Mouse (Mus musculus) heart, adult 2 months (tissue): ENCODE data around the gene Rhof. TPM values are rescaled to one million over a fixed set of nuclear protein-coding genes. Genes with fewer than 3 reads are reported as not detected.

ENCODE experiments used
- DNase-seq, 2 experiments: peaks; one replicate each; pipeline ENCODE4 v3.0.0; 2021
- H3K27ac ChIP-seq: fragments of 200-600 bp; 2 replicates; pipeline ENCODE4 v1.8.1; 2022
- H3K27me3 ChIP-seq: fragments of 200-500 bp; 2 replicates; pipeline ENCODE4 v1.6.1; 2012; ENCODE audit warnings: mild to moderate bottlenecking, low read length, inconsistent platforms, mixed read lengths; ENCODE audit not compliant: control insufficient read depth, insufficient read depth
- H3K36me3 ChIP-seq: fragments of 200-500 bp; 2 replicates; pipeline ENCODE4 v1.6.1; 2012; ENCODE audit warnings: low read length, inconsistent platforms; ENCODE audit not compliant: control insufficient read depth, insufficient read depth
- H3K4me1 ChIP-seq: fragments of 200-500 bp; 2 replicates; pipeline ENCODE4 v1.6.1; 2011; ENCODE audit warnings: low read length; ENCODE audit not compliant: control insufficient read depth, insufficient read depth
- H3K4me3 ChIP-seq: fragments of 200-600 bp; 2 replicates; pipeline ENCODE4 v1.8.1; 2022
- H3K79me2 ChIP-seq: fragments of 200-500 bp; replicated peaks from 2 replicates; pipeline ENCODE4 v1.6.1; 2012; ENCODE audit warnings: mild to moderate bottlenecking, inconsistent platforms, low read length, moderate library complexity, mixed read lengths; ENCODE audit not compliant: control insufficient read depth, insufficient read depth
- H3K9ac ChIP-seq: fragments of 200-500 bp; 2 replicates; pipeline ENCODE4 v1.6.1; 2012; ENCODE audit warnings: low read depth, mild to moderate bottlenecking, control low read depth, inconsistent platforms, low read length, mixed read lengths
- CTCF ChIP-seq: fragments of 200-600 bp; IDR thresholded peaks from 2 replicates; pipeline ENCODE4 v1.8.1; 2022; ENCODE audit warnings: antibody characterized with exemption, mild to moderate bottlenecking, moderate library complexity
- EP300 ChIP-seq: fragments of 200-500 bp; IDR thresholded peaks from 2 replicates; pipeline ENCODE4 v1.6.1; 2011; ENCODE audit warnings: low read depth, low read length, control low read depth; ENCODE audit not compliant: insufficient read depth
- POLR2A ChIP-seq: fragments of 200-500 bp; IDR thresholded peaks from 2 replicates; pipeline ENCODE4 v1.6.1; 2011; ENCODE audit warnings: mild to moderate bottlenecking, low read depth, low read length, control low read depth; ENCODE audit not compliant: insufficient read depth
- WGBS: fragments of 180-500 bp; shearing (Covaris S2); methylation state at CpG from one replicate; pipeline ENCODE4 v1.1.7; 2018; 5-methylcytosine and 5-hydroxymethylcytosine counted together
- intact Hi-C: fragments of 180-260 bp; cut with DNase I; formaldehyde crosslinking; loops from one replicate; pipeline ENCODE4 v1.15.1; 2025
- polyA plus RNA-seq: library from polyadenylated mRNA; depleted of rRNA; stranded (reverse); fragments of >200 nt; gene quantifications from 2 replicates; pipeline ENCODE4 v1.2.3, GENCODE M21; 2012; rRNA removed
- total RNA-seq, 2 experiments: library from RNA; stranded (reverse); gene quantifications; 2 replicates each; pipeline ENCODE4 v1.2.3; 2021

The Rhof gene
- total and polyA plus RNA-seq, 3 experiments = 0.64 to 2.3 (median 0.70) TPM

DNA sequence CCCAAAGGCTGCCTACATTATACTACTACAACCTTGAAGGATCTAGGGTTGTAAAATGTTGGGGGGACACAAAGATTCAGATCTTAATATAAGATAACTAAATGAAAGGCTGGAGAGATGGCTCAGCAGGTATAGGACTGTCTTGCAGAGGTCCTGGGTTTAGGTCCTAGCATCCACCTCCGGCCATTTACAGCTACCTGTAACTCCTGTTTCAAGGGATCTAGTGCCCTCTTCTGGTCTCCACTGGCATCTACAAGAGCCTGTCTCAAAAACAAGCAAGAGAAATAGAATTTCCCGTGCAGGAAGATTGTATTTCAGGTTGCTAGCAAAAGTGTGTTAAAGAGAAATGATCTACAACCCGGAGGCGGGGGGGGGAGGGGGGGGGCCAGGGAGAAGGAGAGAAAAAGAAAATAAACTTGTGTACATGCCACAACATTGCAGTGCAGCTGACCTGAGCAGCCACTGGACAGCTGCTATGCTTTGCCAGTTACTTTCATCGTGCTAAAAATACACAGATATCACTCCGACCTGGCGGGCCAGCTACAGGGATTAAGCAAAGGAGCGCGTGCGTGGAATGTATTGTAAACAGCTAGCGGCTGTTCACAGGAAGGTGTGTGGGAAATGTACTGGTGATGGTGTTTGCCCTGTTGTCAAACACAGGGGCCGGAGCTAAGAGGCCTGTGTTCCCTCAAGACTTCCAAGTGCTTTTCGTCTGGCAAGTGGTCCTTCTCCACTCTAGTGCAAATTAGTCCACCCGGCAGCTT is 72.6 kb downstream of the Rhof start:
- Histone ChIP-seq H3K27ac (peak overlapping the region; percentile 73), H3K27me3 (no peaks in the 10 kb centered on the region), H3K4me1 (peaks cover 1% of the 10 kb centered on the region; the same call in 1 of the 2 replicates), H3K9ac (peak overlapping the region; percentile 42; the same call in 1 of the 2 replicates), H3K36me3 (no peaks in the 10 kb centered on the region), H3K79me2 (no peaks in the 10 kb centered on the region), H3K4me3 (peak overlapping the region; percentile 33)
- TF ChIP-seq EP300 = peak; percentile 58; the same call in 1 of the 2 replicates
- TF ChIP-seq CTCF = peak; percentile 79
- TF ChIP-seq POLR2A = peak; percentile 39; the same call in 1 of the 2 replicates
- DNase-seq = peak; percentile 53 to 71
- intact Hi-C loops = loop anchor here (10.0 kb wide), 1 partner anchor 245 kb away; no protein-coding TSS in a partner anchor
- WGBS = 23% methylated on average over 14 of the region's 14 CpGs

DNA sequence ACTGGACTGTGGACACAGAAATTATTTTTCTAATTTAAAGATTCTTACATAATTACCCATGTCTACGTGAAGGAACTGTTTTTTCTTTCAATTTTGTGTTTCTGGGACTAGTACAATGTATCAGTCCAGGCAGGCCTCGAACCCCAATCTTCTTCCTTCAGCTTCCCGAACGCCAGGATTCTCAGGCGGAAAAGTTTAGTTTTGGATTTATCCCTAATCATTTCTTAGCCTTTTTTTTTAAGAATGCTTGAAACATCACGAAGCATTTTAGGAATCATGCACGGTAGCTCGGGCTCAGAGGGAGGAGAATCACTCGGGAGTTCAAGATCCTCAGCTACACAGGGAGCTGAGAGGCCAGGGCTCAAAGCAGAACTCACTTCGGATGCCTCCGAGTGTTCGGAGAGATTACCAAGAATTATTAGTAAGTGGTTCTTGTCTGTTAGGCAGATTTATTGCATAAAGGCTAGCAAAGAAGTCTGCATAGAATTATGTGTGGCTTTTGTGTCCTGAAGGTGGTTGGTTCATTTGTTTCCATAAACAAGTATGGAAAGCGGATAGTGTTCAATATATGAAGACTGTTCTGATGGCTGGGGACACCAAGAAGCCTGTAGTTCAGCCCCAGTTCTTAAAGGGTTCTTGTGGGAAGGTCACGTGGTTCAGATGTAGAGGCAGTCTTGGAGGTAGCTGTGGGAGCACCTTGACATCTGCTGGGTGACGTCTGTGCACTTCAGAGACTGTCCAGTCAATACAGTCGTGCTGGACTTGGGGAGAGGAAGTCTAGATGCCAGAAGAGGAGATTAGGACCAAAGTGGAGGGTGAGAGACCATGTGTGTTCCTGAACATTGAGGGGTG is 74.0 kb downstream of the Rhof start:
- H3K27me3 ChIP-seq = no peaks in the 10 kb centered on the region
- intact Hi-C loops = loop anchor here (10.0 kb wide), 1 partner anchor 244 kb away; no protein-coding TSS in a partner anchor
- peak overlapping the region; percentile 6; the same call in 1 of the 2 replicates for H3K9ac ChIP-seq
- TF ChIP-seq EP300 (no peak), CTCF (no peak), POLR2A (no peak)
- peak overlapping the region; percentile 60 for H3K4me3 ChIP-seq
- WGBS = 31% methylated on average over 16 of the region's 16 CpGs
- no peaks in the 10 kb centered on the region for H3K36me3 ChIP-seq
- peak in 1 of 2 experiments; percentile 26 for DNase-seq
- H3K79me2 ChIP-seq = no peaks in the 10 kb centered on the region
- no peaks in the 10 kb centered on the region for H3K4me1 ChIP-seq
- peak overlapping the region; percentile 84 for H3K27ac ChIP-seq

DNA sequence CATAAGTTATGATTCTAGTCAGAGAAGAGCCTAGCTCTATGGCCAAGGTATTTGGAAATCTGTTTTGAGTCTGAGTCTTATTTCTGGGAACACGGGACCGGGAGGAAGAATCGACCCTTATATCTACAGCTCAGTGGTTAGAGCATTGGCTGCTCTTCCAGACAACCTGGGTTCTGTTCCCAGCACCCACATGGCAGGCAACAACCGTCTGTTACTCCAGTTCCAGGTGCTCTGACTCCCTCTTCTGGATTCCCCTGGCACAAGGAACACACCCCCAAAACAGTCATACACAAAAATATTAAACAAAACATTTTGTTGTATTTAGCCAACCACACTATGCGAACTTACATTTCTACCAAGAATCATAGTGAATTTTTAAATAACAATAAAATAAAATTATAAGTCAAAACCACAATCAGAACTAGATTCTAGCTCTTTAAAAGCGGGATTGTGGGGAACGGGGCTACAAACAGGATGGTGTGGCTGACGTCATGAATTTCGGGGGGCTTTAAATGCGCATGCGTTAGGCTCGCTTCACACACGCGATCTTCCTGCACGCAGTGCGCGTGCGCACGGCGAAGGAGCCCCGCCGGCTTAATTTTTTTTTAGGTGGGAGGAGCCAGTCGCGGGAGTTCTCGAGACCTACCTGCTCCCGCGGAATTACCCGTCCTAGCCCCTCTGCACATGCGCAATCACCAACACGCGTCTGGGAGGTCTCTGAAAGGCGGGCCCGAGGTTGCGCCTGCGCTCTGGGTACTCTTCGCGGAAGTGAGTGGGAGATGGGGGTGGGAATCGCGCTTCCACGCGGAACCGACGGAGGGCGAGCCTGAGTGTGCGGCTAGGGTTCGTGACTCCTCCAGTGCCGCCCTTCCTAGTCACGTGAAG is 74.9 kb downstream of the Rhof start:
- WGBS = 7% methylated on average over 48 of the region's 48 CpGs
- H3K36me3 ChIP-seq = no peaks in the 10 kb centered on the region
- H3K4me1 ChIP-seq = no peaks in the 10 kb centered on the region
- H3K27me3 ChIP-seq = no peaks in the 10 kb centered on the region
- H3K9ac ChIP-seq = no peak overlapping the region; the same call in 1 of the 2 replicates
- peak overlapping the region; percentile 60 for H3K4me3 ChIP-seq
- H3K79me2 ChIP-seq = no peaks in the 10 kb centered on the region
- H3K27ac ChIP-seq = peak overlapping the region; percentile 84
- peak; percentile 94 for TF ChIP-seq POLR2A
- peak; percentile 65 for TF ChIP-seq CTCF
- TF ChIP-seq EP300 = peak; percentile 83
- peak; percentile 96 to 100 for DNase-seq
- intact Hi-C loops = loop anchor here (10.0 kb wide), 1 partner anchor 243 kb away; no protein-coding TSS in a partner anchor

Other genes with a start within 250 kb of the Rhof start
- gene Kdm2b, start 142.9 kb downstream of the Rhof start, total RNA-seq = 10 to 100 TPM; 12.5 to 14.6 TPM
- 8.2 and 14.4 TPM in 2 replicates for gene Kdm2b, start 142.9 kb downstream of the Rhof start, polyA plus RNA-seq
- 10 to 100 TPM; 11.7 to 15.8 TPM for gene Orai1, start 117.6 kb downstream of the Rhof start, total RNA-seq
- 39.0 and 42.8 TPM in 2 replicates for gene Orai1, start 117.6 kb downstream of the Rhof start, polyA plus RNA-seq
- gene Morn3, start 85.7 kb downstream of the Rhof start, total RNA-seq = not detected
- not detected in 2 replicates for gene Morn3, start 85.7 kb downstream of the Rhof start, polyA plus RNA-seq
- gene Tmem120b, start 64.3 kb downstream of the Rhof start, total RNA-seq = 10 to 100 TPM in 1 of 2 experiments, 1 to 10 TPM in 1; 6.6 to 10.4 TPM
- 10.3 and 10.5 TPM in 2 replicates for gene Tmem120b, start 64.3 kb downstream of the Rhof start, polyA plus RNA-seq
- gene Setd1b, start 9.5 kb upstream of the Rhof start, total RNA-seq = 10 to 100 TPM; 12.9 to 19.4 TPM
- gene Setd1b, start 9.5 kb upstream of the Rhof start, polyA plus RNA-seq = 6.4 and 7.4 TPM in 2 replicates
- gene Psmd9, start 36.7 kb upstream of the Rhof start, total RNA-seq = 10 to 100 TPM; 13.3 to 14.8 TPM
- gene Psmd9, start 36.7 kb upstream of the Rhof start, polyA plus RNA-seq = 16.4 and 20.4 TPM in 2 replicates
- not detected for gene Hpd, start 50.0 kb upstream of the Rhof start, total RNA-seq
- gene Hpd, start 50.0 kb upstream of the Rhof start, polyA plus RNA-seq = 0.61 and 0.97 TPM in 2 replicates
- under 1 TPM; 0.52 to 0.65 TPM for gene Wdr66, start 119.4 kb upstream of the Rhof start, total RNA-seq
- 1.5 and 2.0 TPM in 2 replicates for gene Wdr66, start 119.4 kb upstream of the Rhof start, polyA plus RNA-seq
- 10 to 100 TPM in 1 of 2 experiments, 1 to 10 TPM in 1; 9.2 to 10.3 TPM for gene Bcl7a, start 211.1 kb upstream of the Rhof start, total RNA-seq
- 6.3 and 8.3 TPM in 2 replicates for gene Bcl7a, start 211.1 kb upstream of the Rhof start, polyA plus RNA-seq